Mouse (Mus musculus) cortical plate, adult 2 months (tissue): Measurements from ENCODE around the gene Tex264.

Experiments used
- CTCF ChIP-seq: fragments of 200-500 bp; IDR thresholded peaks from 2 replicates; pipeline ENCODE4 v1.5.1; 2011; ENCODE audit warnings: mild to moderate bottlenecking, control low read depth, low read length; ENCODE audit not compliant: insufficient read depth; ENCODE audit errors: extremely low read depth
- POLR2A ChIP-seq: fragments of 200-500 bp; IDR thresholded peaks from 2 replicates; pipeline ENCODE4 v1.6.1; 2011; ENCODE audit warnings: mild to moderate bottlenecking, low read length, control low read depth; ENCODE audit not compliant: insufficient read depth; ENCODE audit errors: extremely low read depth

- TF ChIP-seq CTCF: no peak
- peak; percentile 47 for TF ChIP-seq POLR2A
These were observed 21.3 kb downstream of the Tex264 start for GRCm38 (mm10) chr9:106664433-106664832.
